Mouse (Mus musculus) frontal cortex, adult (tissue): ENCODE results near the gene Cxcr4.
A peak's percentile ranks its signal among the peaks of the same experiment; 100 is the strongest.
"Not testable (repeated sequence)": the region's sequence is repeated elsewhere in the genome, so short reads cannot be mapped to it uniquely, and the experiment has no call there.

Source experiments
- ATAC-seq: cut with Nextera tagmentation; 2 replicates; pipeline ENCODE4 v1.9.2; 2017; ENCODE audit warnings: mild to moderate bottlenecking, moderate library complexity, mixed read lengths; ENCODE audit not compliant: low TSS enrichment

Cxcr4 gene

DNA sequence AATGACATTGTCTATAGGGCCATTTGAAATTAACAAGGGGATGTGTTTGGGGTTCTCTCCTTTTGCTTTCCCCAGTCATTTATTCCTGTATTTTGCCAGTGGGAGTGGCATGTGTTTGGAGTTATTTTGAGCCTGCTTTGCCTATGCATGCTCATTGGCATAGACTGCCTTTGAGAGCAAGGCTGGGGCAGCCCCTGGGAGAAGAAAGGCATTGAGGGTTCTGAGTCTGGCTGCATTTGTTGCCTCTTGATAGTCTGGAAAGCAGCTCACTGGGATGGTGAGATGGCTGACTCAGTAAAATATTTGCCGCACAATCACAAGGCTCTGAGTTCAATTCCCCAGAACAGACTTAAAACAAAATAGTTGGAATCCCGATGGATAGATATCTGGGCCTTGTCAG lies 8.5 kb upstream of the Cxcr4 start:
- no peak for ATAC-seq

DNA sequence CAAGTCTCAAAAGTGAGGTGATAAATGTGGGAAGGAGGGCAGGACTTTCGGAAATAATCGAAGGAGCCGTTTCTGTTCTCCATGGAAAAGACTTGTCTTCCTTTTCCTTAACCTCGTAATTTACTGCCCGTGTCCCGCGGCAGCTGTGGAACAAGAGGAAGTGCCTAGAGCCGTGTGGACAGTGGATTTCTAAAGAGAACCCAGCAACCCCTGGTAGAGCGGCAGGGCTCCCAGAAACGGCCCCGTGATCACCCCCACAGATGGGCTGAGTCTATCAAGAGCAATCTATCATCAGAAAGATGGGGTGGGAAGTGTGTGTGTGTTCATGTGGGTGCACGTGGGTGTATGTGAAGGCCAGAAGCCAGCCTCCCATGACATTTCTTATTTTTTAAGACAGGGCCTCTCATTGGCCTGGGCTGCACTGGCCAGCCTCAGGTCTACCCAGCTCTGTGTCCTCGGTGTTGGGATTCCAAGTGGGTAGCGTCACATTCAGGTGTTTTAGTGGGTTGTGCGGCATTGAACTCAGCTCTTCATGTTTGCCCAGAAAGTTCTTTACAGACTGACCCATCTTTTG lies 5.2 kb upstream of the Cxcr4 start:
- no peak for ATAC-seq

DNA sequence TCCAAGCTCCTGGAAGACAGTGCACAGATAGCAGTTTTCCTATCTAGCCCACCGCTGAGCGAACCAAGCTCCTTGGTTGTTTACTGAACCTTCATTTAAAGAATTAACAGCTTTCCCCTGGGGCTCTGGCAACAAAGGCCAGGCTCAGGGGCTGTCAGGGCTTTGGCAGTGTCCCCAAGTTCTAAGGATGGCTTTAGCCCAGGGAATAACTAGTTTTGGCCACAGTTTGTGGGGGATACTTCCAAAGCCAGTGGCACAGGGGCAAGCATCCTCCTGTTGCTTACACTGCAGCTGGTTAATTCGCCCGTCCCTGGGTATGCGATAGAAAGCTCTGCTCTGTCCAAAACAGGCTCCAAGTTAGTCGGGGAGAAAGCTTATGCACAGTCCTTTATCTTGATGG lies 3.4 kb upstream of the Cxcr4 start:
- ATAC-seq, result no peak

DNA sequence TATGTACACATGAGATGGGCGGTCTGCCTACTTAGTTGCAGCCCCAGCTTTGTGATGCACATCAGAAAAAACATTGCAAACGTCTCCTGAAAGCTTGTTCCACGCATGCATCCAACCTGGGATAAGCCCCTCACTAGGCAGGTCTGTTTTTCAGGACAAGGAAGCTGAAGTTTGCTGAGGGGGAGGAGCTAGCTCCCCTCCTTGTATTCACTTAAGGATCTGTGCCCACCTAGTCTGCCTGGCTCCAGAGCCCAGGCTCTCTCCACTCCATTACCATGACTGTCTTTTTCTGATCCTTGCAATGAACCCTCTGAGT lies 3.0 kb upstream of the Cxcr4 start:
- no peak for ATAC-seq

- ATAC-seq, result no peak
Observed at GRCm38 (mm10) chr1:128594353-128595104, 2.4 kb upstream of the Cxcr4 start.

- ATAC-seq, result peak; percentile 76
Observed at GRCm38 (mm10) chr1:128592961-128593501, 938 bp upstream of the Cxcr4 start.

DNA sequence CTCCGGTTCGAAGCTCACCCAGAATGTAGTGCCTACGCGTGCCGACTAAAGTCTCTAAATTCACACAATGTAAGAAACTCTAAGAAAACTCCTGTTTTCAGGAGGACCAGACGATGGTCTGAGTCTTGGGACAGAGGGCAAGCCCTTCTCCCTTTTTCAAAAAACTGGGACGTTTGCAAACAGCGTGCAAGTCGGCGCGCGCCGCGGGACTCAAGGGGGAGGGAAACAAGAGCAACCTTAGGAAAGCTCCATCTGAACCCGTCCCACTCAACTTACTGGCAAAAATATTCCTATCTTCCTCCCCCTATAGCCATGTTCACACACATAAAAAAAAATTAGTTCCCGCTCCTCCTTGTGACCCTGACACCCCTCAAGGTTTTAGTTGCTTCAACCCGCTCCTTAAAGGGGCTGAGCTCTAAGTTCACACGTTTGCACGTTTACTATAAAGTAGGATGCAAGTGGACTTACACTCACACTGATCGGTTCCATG lies 327 bp downstream of the Cxcr4 start:
- ATAC-seq, result no peak

DNA sequence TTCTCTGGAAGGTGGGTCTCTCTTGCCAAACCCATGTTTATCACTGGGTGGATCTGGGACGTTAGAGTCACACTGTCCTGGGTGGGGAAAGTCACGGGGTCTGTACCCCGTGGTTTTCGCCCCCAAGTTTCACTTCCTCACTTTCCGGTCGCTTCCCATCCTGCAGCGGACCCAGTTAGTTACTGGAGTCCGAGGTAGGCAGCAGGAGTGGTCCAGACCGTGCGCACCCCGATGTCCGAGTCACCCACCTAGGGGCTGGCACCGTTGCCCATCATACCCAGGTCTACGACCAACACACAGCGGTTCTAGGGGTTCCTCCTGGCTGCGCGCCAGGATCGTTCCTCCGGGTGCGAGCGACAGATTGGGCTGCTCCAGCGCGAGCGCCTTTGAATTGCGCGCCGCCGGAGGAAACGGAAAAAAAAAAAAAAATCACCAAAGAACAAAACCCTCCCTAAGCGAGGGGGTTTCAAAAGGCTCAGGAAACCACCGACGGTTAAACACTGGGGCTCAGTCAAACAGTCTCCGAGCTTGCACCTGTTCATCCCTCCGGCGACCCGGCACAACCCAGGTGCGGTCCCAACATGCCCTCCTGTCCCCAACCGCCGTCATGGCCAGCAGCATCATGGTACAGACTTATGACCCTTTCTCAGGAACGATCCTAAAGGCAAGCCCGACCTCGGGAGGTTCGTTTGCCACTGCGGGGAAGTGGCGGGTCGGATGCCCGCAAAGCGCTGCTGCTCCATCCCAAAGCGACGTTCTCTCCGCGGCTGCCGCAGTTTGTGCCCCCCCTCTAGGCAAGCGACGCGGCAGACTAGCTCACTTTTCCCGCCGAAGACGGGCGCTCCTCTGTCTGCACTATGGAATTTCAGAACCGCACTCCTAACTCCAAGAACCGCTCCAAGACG lies 1.0 kb downstream of the Cxcr4 start:
- ATAC-seq, result no peak

DNA sequence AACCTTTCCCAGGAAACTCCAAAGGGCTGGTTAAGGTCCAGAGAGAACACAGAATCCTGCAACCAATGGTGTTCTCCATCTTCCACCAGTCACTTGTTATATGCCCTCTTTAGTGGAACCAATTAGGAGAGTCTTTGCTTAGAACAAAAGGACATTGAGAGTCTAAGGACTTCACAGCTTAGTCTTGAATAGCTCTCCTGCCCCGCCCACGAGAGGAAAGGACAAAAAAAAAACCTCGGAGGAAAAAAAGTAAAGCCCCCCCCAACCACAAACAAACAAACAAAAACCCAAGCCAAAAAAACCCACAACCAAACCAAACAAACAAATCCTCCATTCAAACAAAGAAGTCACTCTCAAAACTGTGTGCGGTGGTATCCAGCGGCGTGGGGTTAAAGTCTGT lies 2.1 kb downstream of the Cxcr4 start:
- ATAC-seq, result no peak

- ATAC-seq, result no peak
Observed at GRCm38 (mm10) chr1:128589488-128589887, 2.6 kb downstream of the Cxcr4 start.

DNA sequence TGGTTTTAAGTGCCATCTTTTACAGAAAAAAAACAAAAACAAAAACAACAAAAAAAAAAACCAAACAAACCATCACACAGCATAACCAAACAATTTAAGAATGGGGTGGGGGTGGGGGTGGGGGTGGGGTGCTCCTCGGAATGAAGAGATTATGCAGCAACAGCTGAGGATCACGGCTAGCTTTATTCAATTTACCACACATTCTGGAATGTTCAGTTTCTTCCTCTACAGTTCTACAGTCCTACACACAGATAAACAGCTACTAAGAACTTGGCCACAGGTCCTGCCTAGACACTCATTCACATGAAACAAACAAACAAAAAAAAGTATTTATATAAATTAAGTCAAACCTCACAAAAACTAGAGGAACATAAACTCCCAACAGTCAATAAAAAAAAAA lies 3.8 kb downstream of the Cxcr4 start:
- no peak for ATAC-seq

GRCm38 (mm10) chr1:128586928-128587780 lies 4.9 kb downstream of the Cxcr4 start:
- ATAC-seq, result no peak

DNA sequence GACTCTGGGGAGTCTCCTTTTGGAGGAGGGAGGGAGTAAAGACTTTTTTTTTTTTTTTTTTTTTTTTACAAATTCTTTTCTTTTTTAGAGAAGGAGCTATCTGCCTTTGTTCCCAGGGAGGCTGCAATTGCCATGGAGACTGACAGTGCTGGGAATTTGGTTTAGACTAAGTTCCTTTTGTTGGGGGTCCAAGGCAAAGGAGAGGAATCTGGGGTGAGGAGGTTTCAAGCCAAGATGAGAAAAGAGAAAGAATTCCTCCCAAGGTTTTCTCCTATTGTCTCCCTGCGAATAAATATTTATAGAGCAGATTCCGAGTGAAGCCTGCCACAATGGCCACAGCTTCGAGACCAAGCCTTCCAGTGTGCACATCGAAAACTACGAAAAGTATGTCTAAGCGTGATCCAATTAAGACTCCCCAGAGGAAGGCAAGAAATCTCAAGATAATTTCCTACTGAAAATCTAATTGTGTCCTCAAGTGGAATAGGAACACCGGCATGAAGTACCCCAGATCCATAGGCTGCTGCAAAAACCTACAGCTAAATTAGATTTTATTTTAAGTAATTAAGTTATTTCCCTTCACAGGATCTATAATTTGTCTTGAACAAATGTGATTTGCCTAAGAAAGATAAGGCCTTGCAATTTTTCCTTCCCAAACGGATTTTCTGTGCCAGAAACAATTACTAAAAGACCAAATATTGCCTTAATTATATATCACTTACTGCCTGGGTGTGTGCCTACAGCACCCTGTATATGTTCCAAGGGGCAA lies 5.7 kb downstream of the Cxcr4 start:
- ATAC-seq, result no peak

DNA sequence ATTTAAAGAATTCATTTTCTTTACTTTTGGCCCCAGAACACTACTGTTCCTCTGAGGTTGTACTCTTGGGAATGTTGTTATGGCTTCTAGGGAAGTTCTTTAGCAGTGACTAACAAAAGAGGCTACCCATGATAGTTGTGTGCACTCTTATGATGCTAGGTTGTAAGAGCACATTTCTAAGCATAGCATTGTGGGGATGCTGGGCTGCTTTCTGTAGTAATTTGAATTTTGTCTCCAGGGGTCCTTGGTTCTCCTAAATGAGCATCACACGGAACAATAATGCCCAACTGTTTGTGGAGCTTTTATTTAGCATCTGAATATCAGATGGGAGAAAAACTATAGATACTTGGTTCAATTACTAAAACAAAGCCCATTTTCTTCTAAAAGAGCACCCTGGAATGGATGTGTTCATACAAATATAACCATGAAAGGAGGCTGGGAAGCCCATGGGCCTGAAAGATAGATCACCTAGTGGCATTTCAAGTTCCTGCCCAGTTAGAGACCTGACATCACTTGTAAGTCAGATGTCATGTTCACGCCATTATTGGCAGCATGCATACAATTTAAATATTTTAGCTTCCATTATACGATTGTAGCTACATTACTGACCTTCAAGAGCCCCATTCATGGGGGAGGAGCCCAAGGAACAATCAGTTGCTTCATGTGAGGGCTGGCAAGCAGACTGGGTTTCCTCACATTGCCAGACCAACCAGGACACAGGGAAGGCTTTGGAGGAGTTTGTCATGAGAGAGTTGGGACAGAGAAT lies 6.5 kb downstream of the Cxcr4 start:
- peak; percentile 57; the same call in 1 of the 2 replicates for ATAC-seq

DNA sequence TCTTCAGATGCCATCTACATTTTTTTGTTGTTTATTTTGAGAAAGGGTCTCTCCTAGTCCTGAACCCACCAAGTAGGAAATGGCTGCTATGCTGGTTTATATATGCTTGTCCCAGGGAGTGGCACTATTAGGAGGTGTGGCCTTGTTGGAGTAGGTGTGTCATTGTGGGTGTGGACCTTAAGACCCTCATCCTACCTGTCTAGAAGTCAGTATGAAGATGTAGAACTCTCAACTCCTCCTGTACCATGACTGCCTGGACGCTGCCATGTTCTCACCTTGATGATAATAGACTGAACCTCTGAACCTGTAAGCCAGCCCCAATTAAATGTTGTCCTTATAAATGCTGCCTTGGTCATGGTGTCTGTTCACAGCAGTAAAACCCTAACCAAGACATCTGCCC lies 7.4 kb downstream of the Cxcr4 start:
- not testable (repeated sequence) for ATAC-seq

GRCm38 (mm10) chr1:128583279-128583872 lies 8.7 kb downstream of the Cxcr4 start:
- ATAC-seq, result no peak

DNA sequence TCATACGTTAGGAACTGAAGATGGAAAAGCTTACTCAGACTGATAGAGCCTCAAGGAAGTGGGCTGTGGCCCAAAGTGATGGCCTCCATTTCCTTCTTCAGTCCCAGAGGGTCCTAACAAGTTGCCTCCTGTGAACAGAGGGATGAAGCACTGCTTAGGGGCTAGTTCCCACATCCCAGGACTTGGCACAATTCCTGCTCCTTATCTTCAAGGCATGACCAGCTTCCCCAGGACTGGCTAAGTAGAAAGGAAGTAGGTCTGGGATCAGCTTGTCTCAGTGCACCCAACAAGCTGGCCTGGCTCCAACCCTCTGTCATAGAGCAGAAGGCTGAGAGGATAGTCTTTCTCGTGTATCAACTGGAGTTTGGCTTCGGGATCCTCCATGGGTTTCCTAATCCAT lies 11.8 kb downstream of the Cxcr4 start:
- ATAC-seq, result no peak

GRCm38 (mm10) chr1:128578454-128578853 lies 13.6 kb downstream of the Cxcr4 start:
- ATAC-seq, result no peak

GRCm38 (mm10) chr1:128575096-128575495 lies 17.0 kb downstream of the Cxcr4 start:
- ATAC-seq, result no peak

- ATAC-seq, result no peak
Observed at GRCm38 (mm10) chr1:128571033-128571432, 21.1 kb downstream of the Cxcr4 start.
